Mouse (Mus musculus) midbrain, embryonic 13.5 days (tissue): ENCODE measurements at regions not wholly inside any gene's neighbourhood (a gene's known extent, or its start where the extent isn't known, plus 50 kb on each side); places are given as distances from the start of the nearest gene placed in this dataset.

ENCODE experiments used
- ATAC-seq: fragments of 200-750 bp; cut with Nextera tagmentation; 2 replicates; pipeline ENCODE4 v1.8.0; 2017; ENCODE audit warnings: mild to moderate bottlenecking, moderate TSS enrichment, moderate library complexity
- H3K27ac ChIP-seq: fragments of 300-500 bp; sonication (generic); 2 replicates; pipeline ENCODE4 v1.5.1; 2015; ENCODE audit warnings: inconsistent platforms, mild to moderate bottlenecking, moderate library complexity
- H3K27me3 ChIP-seq: fragments of 300-500 bp; sonication (generic); 2 replicates; pipeline ENCODE4 v1.6.1; 2015; ENCODE audit warnings: mild to moderate bottlenecking, inconsistent platforms
- H3K36me3 ChIP-seq: fragments of 300-500 bp; sonication (generic); 2 replicates; pipeline ENCODE4 v1.6.1; 2015; ENCODE audit warnings: mild to moderate bottlenecking, inconsistent platforms
- H3K4me1 ChIP-seq: fragments of 300-500 bp; sonication (generic); replicated peaks from 2 replicates; pipeline ENCODE4 v1.6.1; 2015; ENCODE audit warnings: inconsistent platforms
- H3K4me2 ChIP-seq: fragments of 300-500 bp; sonication (generic); replicated peaks from 2 replicates; pipeline ENCODE4 v1.6.1; 2015; ENCODE audit warnings: moderate library complexity, mild to moderate bottlenecking, inconsistent platforms
- H3K4me3 ChIP-seq: fragments of 300-500 bp; sonication (generic); replicated peaks from 2 replicates; pipeline ENCODE4 v1.5.1; 2015; ENCODE audit warnings: mild to moderate bottlenecking, inconsistent platforms
- H3K9ac ChIP-seq: fragments of 300-500 bp; sonication (generic); replicated peaks from 2 replicates; pipeline ENCODE4 v1.6.1; 2015; ENCODE audit warnings: mild to moderate bottlenecking, inconsistent platforms
- H3K9me3 ChIP-seq: fragments of 300-500 bp; sonication (generic); 2 replicates; pipeline ENCODE4 v1.6.1; 2016; ENCODE audit warnings: mild to moderate bottlenecking, inconsistent platforms
- WGBS: fragments of 180-500 bp; shearing (Covaris S2); methylation state at CpG from one replicate; pipeline ENCODE4 v1.1.7; 2015; 5-methylcytosine and 5-hydroxymethylcytosine counted together

- Histone ChIP-seq H3K36me3 (no peaks in the 10 kb centered on the region), H3K4me3 (no peak overlapping the region), H3K9ac (no peak overlapping the region), H3K9me3 (no peaks in the 10 kb centered on the region), H3K27me3 (peaks cover 7% of the 10 kb centered on the region; the same call in 1 of the 2 replicates), H3K4me1 (no peaks in the 10 kb centered on the region; the same call in 1 of the 2 replicates), H3K27ac (no peak overlapping the region), H3K4me2 (no peak overlapping the region)
- WGBS, result 91% methylated on average over 9 of the region's 9 CpGs
- ATAC-seq, result no peak
These were observed 283.4 kb downstream of the Hlx start for GRCm38 (mm10) chr1:184449007-184449406.

- Histone ChIP-seq H3K9me3 (no peaks in the 10 kb centered on the region), H3K27me3 (peaks cover 7% of the 10 kb centered on the region; the same call in 1 of the 2 replicates), H3K36me3 (no peaks in the 10 kb centered on the region), H3K4me3 (no peak overlapping the region), H3K4me1 (no peaks in the 10 kb centered on the region), H3K9ac (no peak overlapping the region), H3K27ac (no peak overlapping the region), H3K4me2 (no peak overlapping the region)
- WGBS, result 55% methylated on average over 7 of the region's 7 CpGs
- ATAC-seq, result no peak
These were observed 284.5 kb downstream of the Hlx start for GRCm38 (mm10) chr1:184447911-184448310.

- no peaks in the 10 kb centered on the region for H3K9me3 ChIP-seq
- H3K36me3 ChIP-seq, result no peaks in the 10 kb centered on the region
- no peak overlapping the region for H3K4me2 ChIP-seq
- no peak overlapping the region for H3K27ac ChIP-seq
- H3K4me1 ChIP-seq, result no peaks in the 10 kb centered on the region
- no peak for ATAC-seq
- peaks cover 7% of the 10 kb centered on the region; the same call in 1 of the 2 replicates for H3K27me3 ChIP-seq
- 79% methylated on average over 5 of the region's 5 CpGs for WGBS
- no peak overlapping the region for H3K9ac ChIP-seq
- H3K4me3 ChIP-seq, result no peak overlapping the region
These were observed 285.2 kb downstream of the Hlx start for GRCm38 (mm10) chr1:184447161-184447667.

- Histone ChIP-seq H3K4me3 (no peak overlapping the region), H3K4me1 (0 out of 2 replicates have a peak, but pooled peaks cover 5% of the 10 kb centered on the region), H3K27ac (no peak overlapping the region), H3K9ac (no peak overlapping the region), H3K9me3 (no peaks in the 10 kb centered on the region), H3K27me3 (0 out of 2 replicates have a peak, but pooled peaks cover 3% of the 10 kb centered on the region), H3K4me2 (no peak overlapping the region), H3K36me3 (no peaks in the 10 kb centered on the region)
- WGBS, result 92% methylated on average over 10 of the region's 10 CpGs
- no peak for ATAC-seq
These were observed 288.2 kb downstream of the Hlx start for GRCm38 (mm10) chr1:184444189-184444588.

- no peak overlapping the region for H3K4me3 ChIP-seq
- H3K27ac ChIP-seq, result no peak overlapping the region
- no peak overlapping the region for H3K4me2 ChIP-seq
- 81% methylated on average over 3 of the region's 3 CpGs for WGBS
- H3K4me1 ChIP-seq, result 0 out of 2 replicates have a peak, but pooled peaks cover 5% of the 10 kb centered on the region
- H3K9ac ChIP-seq, result no peak overlapping the region
- H3K27me3 ChIP-seq, result 0 out of 2 replicates have a peak, but pooled peaks cover 3% of the 10 kb centered on the region
- no peak for ATAC-seq
- no peaks in the 10 kb centered on the region for H3K36me3 ChIP-seq
- no peaks in the 10 kb centered on the region for H3K9me3 ChIP-seq
These were observed 289.7 kb downstream of the Hlx start for GRCm38 (mm10) chr1:184442701-184443100.

- peak; percentile 60; the same call in 1 of the 2 replicates for ATAC-seq
- no peaks in the 10 kb centered on the region for H3K36me3 ChIP-seq
- H3K9me3 ChIP-seq, result no peaks in the 10 kb centered on the region
- H3K9ac ChIP-seq, result no peak overlapping the region; the same call in 1 of the 2 replicates
- 0 out of 2 replicates have a peak, but pooled peaks cover 5% of the 10 kb centered on the region for H3K4me1 ChIP-seq
- H3K4me2 ChIP-seq, result peak overlapping the region; percentile 47
- H3K27me3 ChIP-seq, result 0 out of 2 replicates have a peak, but pooled peaks cover 3% of the 10 kb centered on the region
- no peak overlapping the region for H3K27ac ChIP-seq
- WGBS, result 39% methylated on average over 18 of the region's 18 CpGs
- peak overlapping the region; percentile 26 for H3K4me3 ChIP-seq
These were observed 291.3 kb downstream of the Hlx start for GRCm38 (mm10) chr1:184441005-184441557.

- WGBS, result 86% methylated on average over 3 of the region's 3 CpGs
- Histone ChIP-seq H3K9ac (no peak overlapping the region), H3K4me1 (0 out of 2 replicates have a peak, but pooled peaks cover 5% of the 10 kb centered on the region), H3K27ac (no peak overlapping the region), H3K27me3 (0 out of 2 replicates have a peak, but pooled peaks cover 3% of the 10 kb centered on the region), H3K36me3 (no peaks in the 10 kb centered on the region), H3K4me3 (no peak overlapping the region), H3K4me2 (no peak overlapping the region), H3K9me3 (no peaks in the 10 kb centered on the region)
- ATAC-seq, result no peak
These were observed 292.9 kb downstream of the Hlx start for GRCm38 (mm10) chr1:184439506-184439905.

GRCm38 (mm10) chr1:184436387-184436786, 296.0 kb downstream of the Hlx start:
- Histone ChIP-seq H3K27ac (no peak overlapping the region), H3K27me3 (no peaks in the 10 kb centered on the region), H3K36me3 (no peaks in the 10 kb centered on the region), H3K4me1 (0 out of 2 replicates have a peak, but pooled peaks cover 5% of the 10 kb centered on the region), H3K4me3 (no peak overlapping the region), H3K9me3 (no peaks in the 10 kb centered on the region), H3K9ac (no peak overlapping the region), H3K4me2 (no peak overlapping the region)
- no peak for ATAC-seq
- WGBS, result 85% methylated on average over 3 of the region's 3 CpGs

- no peak overlapping the region for H3K9ac ChIP-seq
- ATAC-seq, result no peak
- WGBS, result 41% methylated on average over 8 of the region's 8 CpGs
- H3K36me3 ChIP-seq, result no peaks in the 10 kb centered on the region
- H3K4me1 ChIP-seq, result no peaks in the 10 kb centered on the region
- no peaks in the 10 kb centered on the region for H3K9me3 ChIP-seq
- H3K27ac ChIP-seq, result no peak overlapping the region
- no peak overlapping the region for H3K4me3 ChIP-seq
- H3K27me3 ChIP-seq, result no peaks in the 10 kb centered on the region
- H3K4me2 ChIP-seq, result no peak overlapping the region
These were observed 303.8 kb downstream of the Hlx start for GRCm38 (mm10) chr1:184428612-184429011.

- no peaks in the 10 kb centered on the region for H3K27me3 ChIP-seq
These were observed 304.4 kb downstream of the Hlx start for GRCm38 (mm10) chr1:184428035-184428434.

GRCm38 (mm10) chr1:184425694-184426093, 306.7 kb downstream of the Hlx start:
- WGBS, result 93% methylated on average over 1 of the region's 1 CpGs
- H3K4me2 ChIP-seq, result no peak overlapping the region
- no peak overlapping the region for H3K4me3 ChIP-seq
- no peak for ATAC-seq
- H3K9ac ChIP-seq, result no peak overlapping the region
- H3K9me3 ChIP-seq, result no peaks in the 10 kb centered on the region
- H3K36me3 ChIP-seq, result no peaks in the 10 kb centered on the region
- no peak overlapping the region for H3K27ac ChIP-seq
- no peaks in the 10 kb centered on the region for H3K27me3 ChIP-seq
- no peaks in the 10 kb centered on the region for H3K4me1 ChIP-seq

More at GRCm38 (mm10) chr1:184428035-184428434, 304.4 kb downstream of the Hlx start:
- Histone ChIP-seq H3K27ac (no peak overlapping the region), H3K4me3 (no peak overlapping the region), H3K9ac (no peak overlapping the region), H3K4me2 (no peak overlapping the region), H3K9me3 (no peaks in the 10 kb centered on the region), H3K36me3 (no peaks in the 10 kb centered on the region), H3K4me1 (no peaks in the 10 kb centered on the region)
- ATAC-seq, result no peak
- WGBS, result 73% methylated on average over 3 of the region's 3 CpGs

- H3K36me3 ChIP-seq, result no peaks in the 10 kb centered on the region
- H3K9me3 ChIP-seq, result no peaks in the 10 kb centered on the region
- no peak overlapping the region for H3K9ac ChIP-seq
- H3K27ac ChIP-seq, result no peak overlapping the region
- no peak overlapping the region for H3K4me3 ChIP-seq
- no peaks in the 10 kb centered on the region for H3K27me3 ChIP-seq
- no peaks in the 10 kb centered on the region for H3K4me1 ChIP-seq
- 84% methylated on average over 2 of the region's 2 CpGs for WGBS
- ATAC-seq, result no peak
- no peak overlapping the region for H3K4me2 ChIP-seq
These were observed 308.4 kb downstream of the Hlx start for GRCm38 (mm10) chr1:184424035-184424434.
